Mouse (Mus musculus) forebrain, embryonic 15.5 days (tissue): ENCODE data around the gene R3hdm2. TPM values are rescaled to one million over a fixed set of nuclear protein-coding genes. Genes with fewer than 3 reads are reported as not detected.

Source experiments
- ATAC-seq: fragments of 200-750 bp; cut with Nextera tagmentation; replicated peaks from 2 replicates; pipeline ENCODE4 v1.8.0; 2017; ENCODE audit warnings: mild to moderate bottlenecking, moderate TSS enrichment, moderate library complexity
- H3K27ac ChIP-seq: fragments of 300-500 bp; sonication (generic); replicated peaks from 2 replicates; pipeline ENCODE4 v1.5.1; 2015; ENCODE audit warnings: mild to moderate bottlenecking, inconsistent platforms
- H3K27me3 ChIP-seq: fragments of 300-500 bp; sonication (generic); 2 replicates; pipeline ENCODE4 v1.6.1; 2015; ENCODE audit warnings: inconsistent platforms
- H3K36me3 ChIP-seq: fragments of 300-500 bp; sonication (generic); 2 replicates; pipeline ENCODE4 v1.6.1; 2015; ENCODE audit warnings: mild to moderate bottlenecking, inconsistent platforms
- H3K4me1 ChIP-seq: fragments of 300-500 bp; sonication (generic); 2 replicates; pipeline ENCODE4 v1.6.1; 2015; ENCODE audit warnings: inconsistent platforms
- H3K4me2 ChIP-seq: fragments of 300-500 bp; sonication (generic); replicated peaks from 2 replicates; pipeline ENCODE4 v1.6.1; 2015; ENCODE audit warnings: mild to moderate bottlenecking, inconsistent platforms
- H3K4me3 ChIP-seq: fragments of 300-500 bp; sonication (generic); 2 replicates; pipeline ENCODE4 v1.5.1; 2015; ENCODE audit warnings: mild to moderate bottlenecking, inconsistent platforms
- H3K9ac ChIP-seq: fragments of 300-500 bp; sonication (generic); replicated peaks from 2 replicates; pipeline ENCODE4 v1.6.1; 2015; ENCODE audit warnings: mild to moderate bottlenecking, inconsistent platforms
- H3K9me3 ChIP-seq: fragments of 300-500 bp; sonication (generic); 2 replicates; pipeline ENCODE4 v1.6.1; 2016; ENCODE audit warnings: inconsistent platforms
- WGBS: fragments of 180-500 bp; shearing (Covaris S2); methylation state at CpG from one replicate; pipeline ENCODE4 v1.1.7; 2015; ENCODE audit warnings: mixed read lengths; 5-methylcytosine and 5-hydroxymethylcytosine counted together
- polyA plus RNA-seq: library from polyadenylated mRNA; unstranded; fragments of >200 nt; fragmentation: Nextera tagmentation; extraction: Ambion mirVana; gene quantifications from 2 replicates; pipeline ENCODE4 v1.2.1, GENCODE M21; 2015

Gene R3hdm2
- polyA plus RNA-seq, 1 experiment from 2014 or later: 43.6 TPM

DNA sequence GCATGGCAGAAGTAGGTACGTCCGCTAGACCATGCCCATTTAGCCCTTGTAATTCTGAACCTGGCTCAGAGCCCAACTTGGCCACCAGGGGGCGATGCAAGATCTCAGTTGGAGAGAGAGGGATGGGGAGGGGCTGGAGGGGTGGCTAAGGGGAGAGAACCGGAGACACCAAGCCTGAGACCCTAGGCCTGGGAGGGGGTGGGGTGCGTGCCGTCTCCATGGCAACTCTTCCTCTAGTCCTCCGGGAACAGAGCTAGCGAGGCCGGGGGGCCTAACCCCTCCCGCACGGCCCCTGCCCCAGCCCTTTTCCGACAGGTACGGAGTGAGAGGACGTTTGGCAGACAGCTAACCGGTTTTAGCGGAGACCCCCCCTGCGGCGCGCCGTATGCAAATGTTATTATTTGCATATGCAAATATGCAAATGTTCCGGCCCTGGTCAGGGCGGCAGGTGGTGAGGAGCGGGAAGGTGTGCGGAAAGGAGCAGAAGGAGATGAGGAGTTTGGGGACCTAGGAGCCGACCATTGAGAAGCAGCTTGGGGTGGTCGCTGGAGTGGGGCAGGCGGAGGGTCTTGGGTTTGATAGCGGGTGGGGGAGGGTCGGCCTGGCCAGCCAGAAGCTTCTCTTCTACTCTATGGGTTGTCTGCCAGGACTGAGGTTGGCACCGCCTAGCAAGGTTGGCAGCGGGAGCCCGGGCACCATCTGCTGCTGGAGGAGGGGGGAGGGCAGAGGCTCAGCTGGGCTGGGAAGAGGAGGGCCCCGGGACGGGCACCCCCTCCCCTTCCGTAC, 129.1 kb downstream of the R3hdm2 start:
- Histone ChIP-seq H3K9ac (peak overlapping the region; percentile 37), H3K36me3 (no peaks in the 10 kb centered on the region), H3K4me2 (peak overlapping the region; percentile 95), H3K27me3 (0 out of 2 replicates have a peak, but pooled peaks cover under 1% of the 10 kb centered on the region), H3K27ac (peak overlapping the region; percentile 99), H3K4me3 (peak overlapping the region; percentile 43), H3K4me1 (peaks cover 64% of the 10 kb centered on the region), H3K9me3 (no peaks in the 10 kb centered on the region)
- peak; percentile 62 for ATAC-seq
- under 1% methylated on average over 35 of the region's 35 CpGs for WGBS

DNA sequence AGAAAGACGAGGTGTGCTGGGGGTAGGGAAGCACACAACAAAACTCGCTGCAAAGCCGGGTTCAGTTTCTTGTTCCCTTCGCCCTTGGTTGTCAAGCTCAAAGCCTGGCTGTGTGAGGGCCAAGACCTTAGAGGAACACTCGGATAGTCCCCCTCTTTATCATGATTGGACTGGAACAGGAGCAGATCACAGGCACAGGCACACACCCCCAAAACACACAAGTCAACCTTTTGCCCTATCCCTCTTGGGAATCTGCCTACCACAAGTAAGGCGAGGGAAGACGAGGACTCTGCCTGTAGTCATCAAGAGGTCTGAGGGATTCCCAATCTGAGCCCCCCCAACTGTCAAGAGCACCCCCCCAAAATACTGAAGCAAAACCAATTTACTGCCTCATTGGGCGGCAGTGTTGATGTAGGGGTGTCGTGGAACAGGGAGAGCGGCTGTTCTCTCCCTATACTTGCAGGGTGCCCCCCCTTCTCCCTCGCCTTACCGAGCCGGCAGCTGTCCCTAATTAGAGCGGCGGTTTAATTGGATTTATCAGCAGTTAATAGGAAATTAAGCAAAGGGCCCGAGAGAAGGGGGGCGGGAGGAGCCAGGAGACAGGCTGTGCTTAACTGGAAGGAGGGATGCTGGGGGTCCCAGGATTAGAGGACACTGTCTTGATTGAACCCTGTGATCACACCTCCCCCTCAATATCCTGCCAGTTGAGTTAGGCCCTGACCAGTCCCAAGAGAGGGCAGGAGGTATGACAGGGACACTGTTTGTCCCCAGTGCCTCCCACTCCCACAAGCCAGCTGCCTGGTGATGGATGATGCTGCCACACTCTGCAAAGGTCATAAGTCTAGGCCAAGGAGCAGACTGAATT, 129.9 kb downstream of the R3hdm2 start:
- Histone ChIP-seq H3K27me3 (0 out of 2 replicates have a peak, but pooled peaks cover 9% of the 10 kb centered on the region), H3K9me3 (no peaks in the 10 kb centered on the region), H3K9ac (peak overlapping the region; percentile 37), H3K27ac (peak overlapping the region; percentile 99), H3K4me2 (peak overlapping the region; percentile 95), H3K4me1 (peaks cover 65% of the 10 kb centered on the region), H3K36me3 (no peaks in the 10 kb centered on the region), H3K4me3 (peak overlapping the region; percentile 43)
- 2% methylated on average over 17 of the region's 17 CpGs for WGBS
- peak; percentile 33 for ATAC-seq

DNA sequence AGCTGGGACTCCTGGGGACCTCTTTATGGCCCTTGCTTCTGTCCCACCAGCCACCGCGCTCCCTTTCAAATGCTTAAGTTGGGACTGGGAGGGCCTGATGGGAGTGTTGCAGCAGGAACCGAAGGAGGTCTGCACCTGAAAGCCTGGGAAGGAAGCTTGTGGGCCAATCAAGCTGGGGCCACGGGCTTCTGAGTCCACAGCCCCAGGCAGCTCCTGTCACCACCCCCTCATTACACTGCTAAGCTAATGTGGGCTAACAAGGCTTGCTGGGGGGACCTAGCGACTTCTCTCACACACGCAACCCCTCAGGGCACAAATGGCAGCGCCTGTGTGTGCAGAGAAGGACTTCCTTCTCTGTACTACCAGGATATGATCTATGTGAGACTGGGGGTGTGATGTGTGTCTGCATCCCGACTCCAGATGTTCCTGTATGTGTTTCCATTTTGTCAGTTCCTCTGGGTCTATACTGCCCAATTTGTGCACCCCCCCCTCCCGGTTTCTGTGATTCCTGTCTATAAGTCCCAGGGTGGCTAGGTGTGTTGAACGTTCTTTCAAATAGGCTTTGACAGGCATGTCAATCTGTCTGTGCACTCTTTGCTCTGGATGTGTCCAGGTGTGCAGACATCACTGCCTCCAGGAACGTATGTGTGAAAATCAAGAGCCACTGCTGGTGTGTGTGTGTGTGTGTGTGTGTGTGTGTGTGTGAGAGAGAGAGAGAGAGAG, 130.9 kb downstream of the R3hdm2 start:
- peaks cover 65% of the 10 kb centered on the region for H3K4me1 ChIP-seq
- no peak for ATAC-seq
- 8% methylated on average over 11 of the region's 11 CpGs for WGBS
- H3K4me3 ChIP-seq: peak overlapping the region; percentile 51
- peak overlapping the region; percentile 95 for H3K4me2 ChIP-seq
- peak overlapping the region; percentile 91; the same call in 1 of the 2 replicates for H3K9ac ChIP-seq
- peaks cover 11% of the 10 kb centered on the region; the same call in 1 of the 2 replicates for H3K27me3 ChIP-seq
- H3K9me3 ChIP-seq: no peaks in the 10 kb centered on the region
- H3K36me3 ChIP-seq: no peaks in the 10 kb centered on the region
- H3K27ac ChIP-seq: peak overlapping the region; percentile 99

DNA sequence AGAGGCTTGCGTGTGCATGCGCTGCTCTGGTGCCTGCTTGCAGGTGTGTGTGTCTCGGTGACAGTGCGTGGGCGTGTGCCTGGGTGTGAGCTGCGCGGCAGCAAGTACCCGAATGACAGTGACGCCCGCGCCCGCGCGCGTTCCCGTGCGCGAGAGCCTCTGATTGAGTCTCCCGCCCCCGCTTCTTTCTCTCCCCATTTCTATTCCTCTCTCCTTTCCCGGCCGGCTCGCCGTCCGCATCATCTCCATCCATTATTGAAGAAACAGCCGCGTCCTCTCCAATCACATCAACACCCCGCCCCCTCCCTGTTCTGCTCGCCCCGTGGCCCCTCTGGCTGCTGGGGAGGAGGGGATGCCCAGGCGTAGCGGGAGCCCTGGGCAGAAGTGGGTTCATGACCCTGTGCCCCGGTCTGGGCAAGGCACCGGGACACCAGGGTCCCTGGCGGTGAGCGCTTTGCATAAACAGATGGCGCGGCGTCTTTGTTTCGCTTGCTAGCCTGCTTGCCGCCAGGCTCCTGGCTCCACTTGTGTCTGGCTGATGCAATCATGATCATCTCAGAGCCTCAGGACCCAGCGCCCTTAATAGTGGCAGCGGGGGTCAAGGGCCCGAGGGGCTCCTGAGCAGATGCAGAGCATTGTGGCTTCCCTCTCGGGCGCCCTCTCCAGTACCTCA, 131.6 kb downstream of the R3hdm2 start:
- Histone ChIP-seq H3K9ac (peak overlapping the region; percentile 91), H3K9me3 (no peaks in the 10 kb centered on the region), H3K4me1 (peaks cover 69% of the 10 kb centered on the region), H3K36me3 (no peaks in the 10 kb centered on the region), H3K27ac (peak overlapping the region; percentile 99), H3K4me2 (peak overlapping the region; percentile 95), H3K4me3 (peak overlapping the region; percentile 51), H3K27me3 (peaks cover 11% of the 10 kb centered on the region; the same call in 1 of the 2 replicates)
- WGBS: under 1% methylated on average over 46 of the region's 46 CpGs
- ATAC-seq: peak; percentile 5; the same call in 1 of the 2 replicates

DNA sequence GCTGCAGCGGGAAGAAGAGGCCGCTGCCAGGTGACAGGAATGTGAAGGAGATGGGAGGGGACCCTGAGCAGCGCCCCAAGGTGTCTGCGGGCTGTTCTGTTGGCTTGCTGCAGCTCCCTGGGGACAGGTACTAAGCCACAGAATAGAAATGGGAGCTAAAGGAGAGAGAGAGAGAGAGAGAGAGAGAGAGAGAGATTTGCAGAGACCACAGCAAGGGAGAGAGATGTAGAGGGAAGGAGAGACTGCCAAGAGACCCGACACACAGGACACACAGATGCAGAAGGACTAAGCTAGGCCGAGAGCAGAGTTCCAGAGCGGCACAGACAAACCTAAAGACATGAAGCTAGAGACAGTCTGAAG, 132.2 kb downstream of the R3hdm2 start:
- Histone ChIP-seq H3K27me3 (peaks cover 11% of the 10 kb centered on the region; the same call in 1 of the 2 replicates), H3K4me1 (peaks cover 69% of the 10 kb centered on the region), H3K4me2 (peak overlapping the region; percentile 95), H3K9me3 (no peaks in the 10 kb centered on the region), H3K4me3 (peak overlapping the region; percentile 51), H3K9ac (peak overlapping the region; percentile 91), H3K27ac (peak overlapping the region; percentile 99), H3K36me3 (no peaks in the 10 kb centered on the region)
- ATAC-seq: no peak
- WGBS: 5% methylated on average over 7 of the region's 7 CpGs

DNA sequence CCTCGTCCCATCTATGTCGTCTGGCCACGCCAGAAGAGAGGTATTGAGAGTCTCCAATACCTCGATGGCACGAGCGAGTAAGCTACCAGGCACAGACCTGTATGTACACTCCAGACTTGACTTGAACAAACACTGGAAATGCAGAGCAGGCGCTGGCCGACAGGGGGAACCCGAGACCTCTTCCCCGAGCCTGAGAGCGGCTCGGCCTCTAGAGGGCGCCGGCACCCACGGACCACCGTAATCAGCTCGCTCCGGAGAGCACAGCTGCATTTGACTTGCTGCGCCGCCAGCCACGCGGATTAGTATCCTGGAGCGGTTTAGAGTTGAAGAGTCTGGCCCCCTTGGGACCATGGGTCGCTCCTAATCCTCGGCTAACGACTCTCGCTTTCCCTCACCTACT, 132.7 kb downstream of the R3hdm2 start:
- no peaks in the 10 kb centered on the region for H3K9me3 ChIP-seq
- peak overlapping the region; percentile 51 for H3K4me3 ChIP-seq
- WGBS: under 1% methylated on average over 27 of the region's 27 CpGs
- H3K27me3 ChIP-seq: peaks cover 11% of the 10 kb centered on the region; the same call in 1 of the 2 replicates
- H3K9ac ChIP-seq: peak overlapping the region; percentile 91
- H3K4me1 ChIP-seq: peaks cover 69% of the 10 kb centered on the region
- H3K4me2 ChIP-seq: peak overlapping the region; percentile 95
- H3K36me3 ChIP-seq: peaks cover 3% of the 10 kb centered on the region
- peak; percentile 12 for ATAC-seq
- peak overlapping the region; percentile 99 for H3K27ac ChIP-seq

DNA sequence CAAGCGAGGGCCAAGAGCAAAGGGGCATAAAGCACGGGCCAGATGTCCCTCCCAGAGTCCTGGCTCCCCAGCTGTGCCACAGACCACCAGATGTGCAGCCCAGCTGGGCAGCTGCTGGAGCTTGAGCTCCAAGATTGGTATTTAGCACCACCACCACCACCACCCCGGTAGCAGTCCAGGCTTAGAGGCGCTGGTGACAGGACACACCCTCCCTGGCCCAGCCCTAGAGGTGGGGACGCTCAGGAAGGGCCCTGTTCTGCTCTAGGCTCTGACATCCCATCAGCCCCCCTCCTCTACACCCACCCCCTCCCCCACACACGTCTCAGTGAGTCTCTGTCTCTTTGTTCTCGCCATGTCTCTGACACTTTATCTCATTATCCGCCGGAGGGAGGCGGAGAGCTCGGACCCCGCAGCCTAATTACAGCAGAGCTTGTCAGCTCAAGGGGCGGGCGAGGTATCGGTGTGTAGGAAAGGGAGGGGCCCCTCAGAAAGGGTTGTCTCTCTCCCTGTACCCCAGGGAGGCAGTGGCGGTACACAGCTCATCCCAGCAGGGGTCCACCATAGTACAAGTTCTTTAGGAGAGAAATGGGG, 133.5 kb downstream of the R3hdm2 start:
- Histone ChIP-seq H3K4me1 (peaks cover 61% of the 10 kb centered on the region), H3K4me3 (peak overlapping the region; percentile 51), H3K27me3 (peaks cover 15% of the 10 kb centered on the region; the same call in 1 of the 2 replicates), H3K9ac (peak overlapping the region; percentile 37; the same call in 1 of the 2 replicates), H3K36me3 (peaks cover 11% of the 10 kb centered on the region), H3K27ac (peak overlapping the region; percentile 99), H3K4me2 (peak overlapping the region; percentile 95), H3K9me3 (no peaks in the 10 kb centered on the region)
- WGBS: 1% methylated on average over 16 of the region's 16 CpGs
- no peak for ATAC-seq

DNA sequence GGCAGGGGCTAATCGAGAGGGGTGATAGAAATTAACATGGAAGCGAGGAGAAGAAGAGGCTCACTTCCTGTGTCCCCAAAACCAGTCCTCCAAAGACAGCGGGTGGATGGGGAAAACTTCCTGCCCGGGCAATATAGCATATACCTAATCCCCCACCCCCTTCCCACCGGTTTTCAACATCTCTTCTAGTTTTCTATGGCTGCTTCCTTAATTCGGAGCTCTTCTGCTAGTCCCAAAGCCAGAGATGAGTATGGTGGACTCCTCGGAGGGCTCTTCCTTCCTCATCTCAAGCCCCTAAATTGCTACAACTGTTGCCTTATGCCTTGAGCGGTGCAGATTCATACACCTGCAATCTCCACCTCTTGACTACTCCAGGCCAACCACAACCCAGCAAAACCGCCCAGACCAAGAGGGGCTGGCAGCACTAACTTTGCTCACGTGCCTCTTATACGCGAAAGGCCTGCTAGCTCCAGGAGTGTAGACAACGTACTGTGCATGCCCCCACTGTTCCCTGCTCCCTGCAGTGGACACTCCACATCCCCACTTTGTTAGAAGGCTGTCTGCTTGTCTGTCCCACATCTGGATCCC, 134.1 kb downstream of the R3hdm2 start:
- no peak overlapping the region for H3K4me3 ChIP-seq
- no peak for ATAC-seq
- 12% methylated on average over 13 of the region's 13 CpGs for WGBS
- H3K4me1 ChIP-seq: peaks cover 55% of the 10 kb centered on the region
- peaks cover 15% of the 10 kb centered on the region; the same call in 1 of the 2 replicates for H3K27me3 ChIP-seq
- no peaks in the 10 kb centered on the region for H3K9me3 ChIP-seq
- peaks cover 11% of the 10 kb centered on the region for H3K36me3 ChIP-seq
- peak overlapping the region; percentile 95 for H3K4me2 ChIP-seq
- no peak overlapping the region for H3K9ac ChIP-seq
- no peak overlapping the region for H3K27ac ChIP-seq

DNA sequence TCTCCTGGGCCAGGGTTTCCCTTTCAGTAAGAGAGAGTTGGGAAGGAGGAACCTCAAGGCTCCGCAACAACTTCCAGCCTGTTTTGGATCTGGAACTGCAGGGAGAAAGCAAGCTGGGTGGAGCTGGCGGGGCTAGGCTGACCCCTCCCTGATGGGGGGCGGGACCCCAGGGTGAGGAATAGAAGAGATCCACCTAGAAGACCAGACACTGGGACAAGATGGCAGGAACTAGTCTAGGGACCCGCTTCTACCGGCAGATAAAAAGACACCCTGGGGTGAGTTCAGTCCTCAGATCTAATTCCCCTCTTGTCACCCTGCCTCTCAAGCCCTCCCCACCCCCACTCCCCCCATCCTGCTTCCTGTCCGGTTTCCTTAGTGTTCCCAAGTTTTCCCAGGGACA, 134.6 kb downstream of the R3hdm2 start, which contains the start of gene Ndufa4l2:
Ndufa4l2 (plus strand) TSS at position 204 of the 400 bp plus-strand sequence.
- Histone ChIP-seq H3K4me3 (peak within 1 kb of the TSS; percentile 51; the same call in 1 of the 2 replicates), H3K36me3 (peaks cover 11% of the 10 kb centered on the region), H3K4me2 (peak within 1 kb of the TSS; percentile 95), H3K27me3 (peaks cover 15% of the 10 kb centered on the region; the same call in 1 of the 2 replicates), H3K9ac (0 out of 2 replicates have a peak within 1 kb of the TSS, but pooled peaks have one; percentile 37), H3K4me1 (peaks cover 49% of the 10 kb centered on the region), H3K9me3 (no peaks in the 10 kb centered on the region), H3K27ac (no peak within 1 kb of the TSS; the same call in 1 of the 2 replicates)
- no peak for ATAC-seq
- 27% methylated on average over 6 of the region's 6 CpGs for WGBS

DNA sequence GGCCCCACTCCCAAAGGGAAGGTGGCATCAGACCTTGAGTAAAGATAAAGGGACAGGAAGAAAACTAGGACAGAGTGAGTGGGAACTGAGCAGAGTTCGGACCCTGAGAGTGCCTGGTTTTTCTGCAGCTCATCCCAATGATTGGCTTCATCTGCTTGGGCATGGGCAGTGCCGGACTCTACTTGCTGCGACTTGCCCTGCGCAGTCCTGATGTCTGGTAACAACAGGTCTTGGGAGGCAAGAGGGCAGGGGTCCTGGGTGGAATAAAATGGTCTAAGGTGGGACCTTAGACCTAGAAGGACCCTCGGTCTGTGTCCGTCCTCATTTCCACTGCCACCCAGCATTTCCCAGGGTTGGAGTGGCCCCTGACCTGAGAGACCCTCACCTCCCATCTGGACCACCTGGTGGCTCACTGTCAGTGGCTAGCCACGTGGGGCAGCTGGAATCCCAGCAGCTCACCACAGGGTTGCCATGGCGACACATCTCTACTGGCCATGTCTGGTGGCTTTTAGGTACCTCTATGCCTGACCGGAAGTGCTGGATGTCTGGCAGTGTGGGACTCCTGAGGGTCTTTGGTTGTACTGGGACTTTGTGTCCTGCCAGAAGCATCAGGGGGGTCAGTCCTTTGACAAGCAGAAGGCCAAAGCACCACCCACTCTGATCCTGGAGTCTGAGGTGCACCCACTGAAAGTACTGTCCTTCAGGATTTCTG, 135.3 kb downstream of the R3hdm2 start:
- Histone ChIP-seq H3K9me3 (no peaks in the 10 kb centered on the region), H3K4me2 (no peak overlapping the region), H3K9ac (no peak overlapping the region), H3K27me3 (peaks cover 15% of the 10 kb centered on the region; the same call in 1 of the 2 replicates), H3K4me1 (peaks cover 42% of the 10 kb centered on the region), H3K36me3 (peaks cover 11% of the 10 kb centered on the region), H3K27ac (no peak overlapping the region), H3K4me3 (no peak overlapping the region)
- WGBS: 32% methylated on average over 9 of the region's 9 CpGs
- no peak for ATAC-seq
